ENCODE assay signal across 27 mouse cellular contexts in genomic region chr2:8296001-8296400, GRCm38 (mm10).
"Had no signal": no experiment of that assay in that cellular context is flagged by ENCODE, and none has a peak within 500 bp of the region (broad histone marks: within the 10 kb centered on the region; RNA-seq: fewer than 3 reads in every experiment).

No protein-coding gene starts in this region.

- H3K27ac ChIP-seq: limb, embryonic 10.5 days; limb, embryonic 12.5 days; limb, embryonic 13.5 days; limb, embryonic 15.5 days; liver, embryonic 12.5 days; liver, embryonic 13.5 days; liver, embryonic 14.5 days; liver, embryonic 15.5 days; lung, embryonic 15.5 days; macrophage; midbrain, embryonic 10.5 days; midbrain, embryonic 12.5 days; midbrain, embryonic 13.5 days; midbrain, embryonic 15.5 days had no signal

- H3K4me3 ChIP-seq: limb, embryonic 10.5 days; limb, embryonic 12.5 days; limb, embryonic 13.5 days; limb, embryonic 15.5 days; liver, embryonic 12.5 days; liver, embryonic 13.5 days; liver, embryonic 15.5 days; lung, embryonic 15.5 days; megakaryocyte, embryonic 14.5 days; midbrain, embryonic 10.5 days; midbrain, embryonic 12.5 days; midbrain, embryonic 13.5 days; midbrain, embryonic 15.5 days; myocyte had no signal

- DNase-seq: left cerebral cortex, postnatal 4 days; liver; liver, embryonic 13.5 days; liver, postnatal 0 days; lung, adult 18-20 months; lung, adult 2 months; lung, embryonic 14.5 days; lung, postnatal 10 days; lung, postnatal 14 days; lung, postnatal 36 days; lung, postnatal 4 days; midbrain, embryonic 14.5 days had no signal
